Mouse (Mus musculus) midbrain, embryonic 15.5 days (tissue): ENCODE measurements around the gene G6pc3. TPM values are rescaled to one million over a fixed set of nuclear protein-coding genes. Genes with fewer than 3 reads are reported as not detected.
A peak's percentile ranks its signal among the peaks of the same experiment; 100 is the strongest.

Experiments
- ATAC-seq: fragments of 200-750 bp; cut with Nextera tagmentation; replicated peaks from 2 replicates; pipeline ENCODE4 v1.8.0; 2017; ENCODE audit warnings: moderate TSS enrichment
- H3K27ac ChIP-seq: fragments of 300-500 bp; sonication (generic); 2 replicates; pipeline ENCODE4 v1.5.1; 2015; ENCODE audit warnings: mild to moderate bottlenecking, inconsistent platforms
- H3K27me3 ChIP-seq: fragments of 300-500 bp; sonication (generic); replicated peaks from 2 replicates; pipeline ENCODE4 v1.6.1; 2015; ENCODE audit warnings: inconsistent platforms
- H3K36me3 ChIP-seq: fragments of 300-500 bp; sonication (generic); replicated peaks from 2 replicates; pipeline ENCODE4 v1.6.1; 2015; ENCODE audit warnings: inconsistent platforms
- H3K4me1 ChIP-seq: fragments of 300-500 bp; sonication (generic); 2 replicates; pipeline ENCODE4 v1.6.1; 2015; ENCODE audit warnings: inconsistent platforms
- H3K4me2 ChIP-seq: fragments of 300-500 bp; sonication (generic); 2 replicates; pipeline ENCODE4 v1.6.1; 2015; ENCODE audit warnings: inconsistent platforms, mild to moderate bottlenecking, moderate library complexity
- H3K4me3 ChIP-seq: fragments of 300-500 bp; sonication (generic); 2 replicates; pipeline ENCODE4 v1.5.1; 2015; ENCODE audit warnings: mild to moderate bottlenecking, inconsistent platforms
- H3K9ac ChIP-seq: fragments of 300-500 bp; sonication (generic); 2 replicates; pipeline ENCODE4 v1.6.1; 2015; ENCODE audit warnings: mild to moderate bottlenecking, inconsistent platforms
- H3K9me3 ChIP-seq: fragments of 300-500 bp; sonication (generic); 2 replicates; pipeline ENCODE4 v1.6.1; 2016; ENCODE audit warnings: inconsistent platforms
- WGBS: fragments of 180-500 bp; shearing (Covaris S2); methylation state at CpG from one replicate; pipeline ENCODE4 v1.1.7; 2015; ENCODE audit warnings: mixed read lengths; 5-methylcytosine and 5-hydroxymethylcytosine counted together
- polyA plus RNA-seq: library from polyadenylated mRNA; unstranded; fragments of >200 nt; fragmentation: Nextera tagmentation; extraction: Ambion mirVana; gene quantifications from 2 replicates; pipeline ENCODE4 v1.2.1, GENCODE M21; 2015

Gene G6pc3
- polyA plus RNA-seq, 1 experiment from 2014 or later: 43.3 TPM

GRCm38 (mm10) chr11:102159781-102160180 lies 29.6 kb upstream of the G6pc3 start:
- no peak overlapping the region for H3K9ac ChIP-seq
- WGBS: 81% methylated on average over 5 of the region's 5 CpGs
- peaks cover 10% of the 10 kb centered on the region for H3K4me1 ChIP-seq
- H3K4me2 ChIP-seq: no peak overlapping the region
- peaks cover 15% of the 10 kb centered on the region for H3K36me3 ChIP-seq
- no peaks in the 10 kb centered on the region for H3K27me3 ChIP-seq
- no peak overlapping the region for H3K27ac ChIP-seq
- H3K4me3 ChIP-seq: no peak overlapping the region
- ATAC-seq: no peak
- H3K9me3 ChIP-seq: no peaks in the 10 kb centered on the region

DNA sequence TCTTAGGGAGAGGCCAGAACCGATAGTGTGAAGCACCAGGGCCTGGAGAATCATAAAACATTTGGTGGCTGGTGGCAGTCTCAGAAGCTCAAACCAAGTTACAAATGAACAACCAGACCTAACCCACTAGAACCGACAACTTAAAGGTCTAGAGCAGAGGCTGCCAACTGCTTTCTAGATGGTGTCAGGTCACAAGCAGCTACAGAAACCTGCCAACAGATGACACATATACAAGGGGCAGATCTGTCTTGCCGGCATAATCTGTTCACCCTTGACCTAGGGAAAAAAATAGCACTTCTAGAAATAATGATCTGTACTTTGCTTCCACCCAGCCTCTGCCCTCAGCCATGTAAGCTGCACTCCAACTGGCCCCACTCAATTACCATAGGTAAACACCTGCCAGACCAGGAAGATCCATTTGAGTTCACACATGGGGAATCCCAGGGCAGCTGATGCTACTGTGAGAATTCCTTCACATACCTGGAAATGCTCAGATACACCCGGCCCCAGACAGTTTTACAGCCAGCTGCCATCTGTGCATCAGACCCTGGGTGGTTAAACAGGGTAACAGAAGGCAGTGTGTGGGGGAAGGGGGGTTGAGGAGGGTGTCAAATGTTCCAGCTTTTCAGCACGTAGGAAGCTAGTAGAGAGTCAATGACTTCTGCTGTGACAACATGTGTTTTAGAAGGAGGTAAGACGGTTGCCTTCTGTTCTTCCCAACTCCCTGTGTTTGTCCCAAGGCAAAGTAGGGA lies 23.3 kb upstream of the G6pc3 start:
- WGBS: 78% methylated on average over 6 of the region's 6 CpGs
- Histone ChIP-seq H3K27ac (no peak overlapping the region), H3K36me3 (peaks cover 44% of the 10 kb centered on the region), H3K9me3 (no peaks in the 10 kb centered on the region), H3K27me3 (no peaks in the 10 kb centered on the region), H3K4me3 (no peak overlapping the region), H3K4me2 (no peak overlapping the region), H3K4me1 (no peaks in the 10 kb centered on the region), H3K9ac (no peak overlapping the region)
- ATAC-seq: no peak

- Histone ChIP-seq H3K9me3 (no peaks in the 10 kb centered on the region), H3K27me3 (no peaks in the 10 kb centered on the region), H3K36me3 (peaks cover 41% of the 10 kb centered on the region), H3K4me3 (no peak overlapping the region), H3K9ac (no peak overlapping the region; the same call in 1 of the 2 replicates), H3K27ac (no peak overlapping the region), H3K4me2 (no peak overlapping the region), H3K4me1 (no peaks in the 10 kb centered on the region)
- ATAC-seq: no peak
- WGBS: 93% methylated on average over 5 of the region's 5 CpGs
Measured at GRCm38 (mm10) chr11:102167539-102167938, 21.9 kb upstream of the G6pc3 start.

DNA sequence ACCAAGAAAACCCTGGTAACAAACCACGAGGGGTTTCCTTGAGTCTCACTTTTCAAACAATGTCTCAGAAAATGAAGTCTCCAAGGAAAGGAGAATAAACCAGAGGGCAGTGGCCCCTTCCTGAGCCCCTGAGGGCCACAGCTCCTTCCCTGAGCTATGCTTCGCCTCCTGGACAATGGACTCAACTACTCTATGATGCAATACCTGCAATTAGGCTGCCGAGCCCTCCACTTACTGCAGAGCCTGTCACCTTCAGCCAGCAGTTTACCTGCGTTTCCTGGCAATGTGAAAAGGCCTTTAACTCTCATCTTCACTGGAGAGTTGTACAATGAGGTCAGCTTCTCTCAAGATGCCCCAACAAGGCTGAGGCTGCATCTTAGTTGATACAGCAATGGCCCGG lies 20.7 kb upstream of the G6pc3 start:
- 86% methylated on average over 5 of the region's 5 CpGs for WGBS
- Histone ChIP-seq H3K4me1 (no peaks in the 10 kb centered on the region), H3K4me3 (no peak overlapping the region), H3K4me2 (no peak overlapping the region), H3K36me3 (peaks cover 35% of the 10 kb centered on the region), H3K9ac (no peak overlapping the region), H3K27me3 (no peaks in the 10 kb centered on the region), H3K9me3 (no peaks in the 10 kb centered on the region), H3K27ac (no peak overlapping the region)
- no peak for ATAC-seq

DNA sequence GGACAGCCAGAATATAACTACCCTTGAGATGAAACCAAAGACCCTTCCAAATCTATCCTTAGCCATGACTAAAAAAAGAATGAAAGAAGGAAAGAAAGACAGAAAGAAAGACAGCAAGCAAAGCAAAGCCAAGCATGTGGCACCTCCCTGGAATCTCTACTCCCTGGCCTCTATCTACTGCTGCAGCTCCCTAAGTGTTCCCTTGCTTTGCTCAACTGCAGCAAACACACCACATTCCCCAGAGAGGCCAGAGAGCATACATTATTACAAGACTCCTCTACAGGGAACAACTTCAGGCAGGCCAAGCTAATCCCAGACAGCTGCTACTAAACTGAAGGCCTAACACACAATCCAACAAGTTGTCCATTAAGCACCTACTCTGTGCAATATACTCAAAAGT lies 9.6 kb upstream of the G6pc3 start:
- Histone ChIP-seq H3K9ac (no peak overlapping the region), H3K4me1 (peaks cover 22% of the 10 kb centered on the region), H3K36me3 (peaks cover 12% of the 10 kb centered on the region), H3K27ac (no peak overlapping the region), H3K27me3 (no peaks in the 10 kb centered on the region), H3K4me3 (no peak overlapping the region), H3K9me3 (no peaks in the 10 kb centered on the region), H3K4me2 (no peak overlapping the region)
- no peak for ATAC-seq

DNA sequence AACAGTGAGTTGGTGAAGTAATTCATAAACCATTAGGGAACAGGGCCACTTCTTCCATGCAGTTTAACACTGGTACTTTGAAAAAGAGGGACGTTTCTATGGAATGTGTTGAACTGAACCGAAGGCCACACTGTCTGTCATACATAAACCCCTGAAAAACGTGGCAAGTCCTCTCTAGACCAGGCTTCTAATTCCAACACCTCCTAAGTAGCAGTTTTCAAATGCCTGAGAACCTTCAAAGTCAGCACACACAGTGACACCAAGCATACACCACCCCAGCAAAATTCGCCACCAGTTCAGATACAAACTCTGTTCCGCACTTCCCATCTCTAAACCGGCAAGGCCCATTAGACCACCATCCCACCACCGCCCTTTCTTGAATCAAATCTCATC lies 5.2 kb upstream of the G6pc3 start:
- WGBS: 5% methylated on average over 7 of the region's 7 CpGs
- Histone ChIP-seq H3K4me3 (peak overlapping the region; percentile 86), H3K27me3 (no peaks in the 10 kb centered on the region), H3K4me2 (peak overlapping the region; percentile 73), H3K36me3 (peaks cover 6% of the 10 kb centered on the region; the same call in 1 of the 2 replicates), H3K4me1 (peaks cover 33% of the 10 kb centered on the region), H3K9me3 (no peaks in the 10 kb centered on the region), H3K27ac (peak overlapping the region; percentile 98), H3K9ac (peak overlapping the region; percentile 95)
- no peak; the same call in 1 of the 2 replicates for ATAC-seq

DNA sequence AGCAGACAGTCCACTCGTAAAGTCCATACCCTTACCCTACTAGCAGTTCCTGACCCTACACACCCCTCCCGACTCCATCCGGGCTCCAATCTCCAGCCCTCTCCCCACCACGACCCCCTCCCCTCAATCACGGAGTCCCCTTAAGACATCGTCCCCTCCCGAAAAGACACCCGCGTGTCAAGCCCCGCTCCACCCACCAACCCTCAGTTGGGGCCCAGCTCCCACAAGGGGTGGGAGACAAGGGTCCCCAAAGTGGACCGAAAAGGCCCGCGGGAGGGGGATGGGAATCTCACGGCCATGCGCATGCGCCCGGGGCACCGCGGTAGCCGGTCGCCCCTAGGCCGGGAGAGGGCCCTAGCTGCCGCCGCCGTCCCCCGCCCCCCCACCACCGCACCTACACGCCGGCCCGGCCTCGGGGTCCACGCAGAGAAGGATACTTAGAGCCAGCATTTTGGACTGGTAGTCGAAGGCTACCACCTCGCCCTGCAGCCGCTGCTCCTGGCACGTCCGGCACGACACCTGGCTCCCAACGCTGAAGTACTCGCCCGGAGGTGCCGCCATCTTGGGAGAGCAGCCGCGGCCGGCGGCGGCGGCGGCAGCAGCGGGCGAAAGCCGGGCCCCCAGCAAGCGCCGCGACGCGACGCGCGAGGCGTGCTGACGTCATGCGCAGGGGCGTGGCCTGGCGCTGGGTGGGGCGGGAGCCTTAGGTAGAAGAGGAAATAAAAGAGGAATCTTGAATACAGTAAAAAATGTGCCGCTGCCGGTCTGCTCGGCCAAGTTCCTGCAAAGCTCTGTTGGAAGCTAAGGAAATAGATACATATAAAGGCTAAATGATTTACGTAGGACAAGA lies 4.5 kb upstream of the G6pc3 start, which contains the start of gene Lsm12:
Gene Lsm12 (minus strand): TSS at position 651 of the 850 bp plus-strand sequence.
- Histone ChIP-seq H3K4me3 (peak within 1 kb of the TSS; percentile 86), H3K9me3 (no peaks in the 10 kb centered on the region), H3K27ac (peak within 1 kb of the TSS; percentile 98), H3K27me3 (no peaks in the 10 kb centered on the region), H3K4me1 (peaks cover 32% of the 10 kb centered on the region), H3K4me2 (peak within 1 kb of the TSS; percentile 73), H3K36me3 (peaks cover 6% of the 10 kb centered on the region; the same call in 1 of the 2 replicates), H3K9ac (peak within 1 kb of the TSS; percentile 95)
- WGBS: under 1% methylated on average over 69 of the region's 70 CpGs
- peak; percentile 85 for ATAC-seq

DNA sequence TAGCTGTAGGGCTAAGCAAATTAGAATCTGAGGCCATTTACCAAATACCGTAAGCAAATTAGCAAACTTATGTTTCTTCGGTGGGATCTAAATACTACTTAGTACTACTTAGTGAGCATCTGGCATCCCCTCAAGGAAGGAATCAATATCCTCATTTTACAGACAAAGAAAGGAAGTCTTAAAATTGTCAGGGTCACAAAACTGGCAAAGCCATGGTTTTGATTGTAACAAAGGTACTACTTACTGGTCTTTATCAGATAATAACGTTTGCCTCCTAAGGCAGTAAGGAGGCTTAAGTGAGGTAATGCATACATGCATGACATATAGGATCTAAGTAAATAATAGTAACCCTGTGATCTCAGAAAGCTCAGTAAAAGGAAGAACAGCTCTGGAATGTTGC lies 3.7 kb upstream of the G6pc3 start:
- Histone ChIP-seq H3K27ac (peak overlapping the region; percentile 98), H3K9ac (peak overlapping the region; percentile 95; the same call in 1 of the 2 replicates), H3K4me2 (peak overlapping the region; percentile 73), H3K36me3 (peaks cover 6% of the 10 kb centered on the region; the same call in 1 of the 2 replicates), H3K4me3 (peak overlapping the region; percentile 86), H3K9me3 (no peaks in the 10 kb centered on the region), H3K27me3 (no peaks in the 10 kb centered on the region), H3K4me1 (peaks cover 37% of the 10 kb centered on the region)
- WGBS: 48% methylated on average over 3 of the region's 3 CpGs
- ATAC-seq: no peak

- H3K27me3 ChIP-seq: no peaks in the 10 kb centered on the region
- peaks cover 42% of the 10 kb centered on the region for H3K4me1 ChIP-seq
- no peak overlapping the region for H3K9ac ChIP-seq
- H3K9me3 ChIP-seq: no peaks in the 10 kb centered on the region
- 91% methylated on average over 1 of the region's 1 CpGs for WGBS
- no peak for ATAC-seq
- no peak overlapping the region for H3K27ac ChIP-seq
- no peak overlapping the region; the same call in 1 of the 2 replicates for H3K4me2 ChIP-seq
- H3K36me3 ChIP-seq: peaks cover 2% of the 10 kb centered on the region; the same call in 1 of the 2 replicates
- no peak overlapping the region for H3K4me3 ChIP-seq
Measured at GRCm38 (mm10) chr11:102186235-102186634, 3.2 kb upstream of the G6pc3 start.

- peak; percentile 1; the same call in 1 of the 2 replicates for ATAC-seq
- H3K9ac ChIP-seq: peak overlapping the region; percentile 67; the same call in 1 of the 2 replicates
- no peaks in the 10 kb centered on the region for H3K9me3 ChIP-seq
- peak overlapping the region; percentile 79 for H3K4me2 ChIP-seq
- 74% methylated on average over 6 of the region's 6 CpGs for WGBS
- H3K27me3 ChIP-seq: no peaks in the 10 kb centered on the region
- H3K36me3 ChIP-seq: 0 out of 2 replicates have a peak, but pooled peaks cover 4% of the 10 kb centered on the region
- H3K27ac ChIP-seq: peak overlapping the region; percentile 80
- H3K4me3 ChIP-seq: peak overlapping the region; percentile 64
- H3K4me1 ChIP-seq: peaks cover 32% of the 10 kb centered on the region
Measured at GRCm38 (mm10) chr11:102188980-102189379, 440 bp upstream of the G6pc3 start.

DNA sequence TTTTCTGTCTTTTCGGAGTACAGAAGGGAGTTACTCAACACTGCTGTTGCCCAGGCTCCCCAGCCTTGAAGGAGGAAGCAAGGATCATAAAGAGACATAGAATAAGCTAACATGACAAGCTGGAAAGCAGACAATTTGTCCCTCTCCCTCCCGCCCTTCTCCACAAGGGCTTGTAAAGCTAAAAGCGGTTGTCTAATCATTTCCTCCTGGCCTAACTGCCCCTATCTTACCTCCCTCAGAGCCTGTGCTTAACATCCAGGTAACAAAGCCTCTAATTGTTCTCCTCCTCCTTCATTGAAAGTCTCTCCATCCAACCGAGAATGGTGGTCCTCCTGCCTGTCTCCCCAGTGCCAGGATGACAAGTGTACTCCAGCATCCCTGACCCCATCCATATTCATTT lies 1.4 kb downstream of the G6pc3 start:
- Histone ChIP-seq H3K9ac (0 out of 2 replicates have a peak overlapping the region, but pooled peaks have one; percentile 67), H3K27ac (no peak overlapping the region), H3K4me3 (peak overlapping the region; percentile 64), H3K9me3 (no peaks in the 10 kb centered on the region), H3K4me1 (peaks cover 25% of the 10 kb centered on the region), H3K4me2 (peak overlapping the region; percentile 79), H3K36me3 (peaks cover 18% of the 10 kb centered on the region; the same call in 1 of the 2 replicates), H3K27me3 (no peaks in the 10 kb centered on the region)
- ATAC-seq: no peak
- 44% methylated on average over 4 of the region's 4 CpGs for WGBS
